Mouse (Mus musculus) embryonic facial prominence, embryonic 11.5 days (tissue): ENCODE data around the gene Trpm7. TPM values are rescaled to one million over a fixed set of nuclear protein-coding genes. Genes with fewer than 3 reads are reported as not detected.

ENCODE experiments used
- ATAC-seq: fragments of 200-750 bp; cut with Nextera tagmentation; replicated peaks from 2 replicates; pipeline ENCODE4 v1.8.0; 2017; ENCODE audit warnings: low read depth; ENCODE audit not compliant: insufficient number of reproducible peaks, low FRiP score, low TSS enrichment
- DNase-seq: peaks from one replicate; pipeline ENCODE4 v3.0.0-alpha.2; 2015; ENCODE audit warnings: low spot score
- H3K27ac ChIP-seq: fragments of 300-500 bp; sonication (generic); replicated peaks from 2 replicates; pipeline ENCODE4 v1.5.1; 2014; ENCODE audit warnings: mild to moderate bottlenecking, low read depth, low read length, control low read depth
- H3K27me3 ChIP-seq: fragments of 300-500 bp; sonication (generic); 2 replicates; pipeline ENCODE4 v1.6.1; 2014; ENCODE audit warnings: mild to moderate bottlenecking, low read length, moderate library complexity, mixed read lengths; ENCODE audit not compliant: control insufficient read depth, insufficient read depth
- H3K36me3 ChIP-seq: fragments of 300-500 bp; sonication (generic); replicated peaks from 2 replicates; pipeline ENCODE4 v1.6.1; 2014; ENCODE audit warnings: low read depth, mild to moderate bottlenecking, low read length, moderate library complexity, mixed read lengths; ENCODE audit not compliant: control insufficient read depth, insufficient read depth
- H3K4me1 ChIP-seq: fragments of 300-500 bp; sonication (generic); 2 replicates; pipeline ENCODE4 v1.6.1; 2014; ENCODE audit warnings: low read length, mixed read lengths; ENCODE audit not compliant: control insufficient read depth, insufficient read depth
- H3K4me2 ChIP-seq: fragments of 300-500 bp; sonication (generic); 2 replicates; pipeline ENCODE4 v1.6.1; 2014; ENCODE audit warnings: low read depth, mild to moderate bottlenecking, control low read depth, low read length, moderate library complexity
- H3K4me3 ChIP-seq: fragments of 300-500 bp; sonication (generic); 2 replicates; pipeline ENCODE4 v1.5.1; 2014; ENCODE audit warnings: low read depth, low read length, control low read depth
- H3K9ac ChIP-seq: fragments of 300-500 bp; sonication (generic); replicated peaks from 2 replicates; pipeline ENCODE4 v1.6.1; 2014; ENCODE audit warnings: mild to moderate bottlenecking, control low read depth, low read length
- H3K9me3 ChIP-seq: fragments of 300-500 bp; sonication (generic); replicated peaks from 2 replicates; pipeline ENCODE4 v1.6.1; 2016; ENCODE audit warnings: mild to moderate bottlenecking, low read length, inconsistent platforms, mixed read lengths; ENCODE audit not compliant: control insufficient read depth
- WGBS: fragments of 180-500 bp; shearing (Covaris S2); extraction: QIAGEN DNeasy Blood & Tissue Kit; methylation state at CpG from one replicate; pipeline ENCODE4 v1.1.7; 2014; 5-methylcytosine and 5-hydroxymethylcytosine counted together
- polyA plus RNA-seq: library from polyadenylated mRNA; unstranded; fragments of >200 nt; fragmentation: Nextera tagmentation; extraction: Ambion mirVana; gene quantifications from 2 replicates; pipeline ENCODE4 v1.2.1, GENCODE M21; 2014

Trpm7 gene
- polyA plus RNA-seq, 1 experiment from 2014 or later: 41.1 TPM

GRCm38 (mm10) chr2:126780286-126780685, 95.7 kb downstream of the Trpm7 start:
- 85% methylated on average over 10 of the region's 10 CpGs for WGBS
- DNase-seq: no peak
- H3K9me3 ChIP-seq: no peaks in the 10 kb centered on the region
- H3K36me3 ChIP-seq: no peaks in the 10 kb centered on the region
- H3K4me1 ChIP-seq: no peaks in the 10 kb centered on the region
- no peak overlapping the region for H3K4me3 ChIP-seq
- H3K4me2 ChIP-seq: no peak overlapping the region
- H3K27ac ChIP-seq: no peak overlapping the region
- no peak for ATAC-seq
- no peaks in the 10 kb centered on the region for H3K27me3 ChIP-seq
- no peak overlapping the region for H3K9ac ChIP-seq

- H3K4me2 ChIP-seq: no peak overlapping the region
- DNase-seq: no peak
- 82% methylated on average over 4 of the region's 4 CpGs for WGBS
These were observed 97.2 kb downstream of the Trpm7 start for GRCm38 (mm10) chr2:126778806-126779205.

GRCm38 (mm10) chr2:126776416-126776815, 99.6 kb downstream of the Trpm7 start:
- Histone ChIP-seq H3K4me2 (no peak overlapping the region), H3K27me3 (no peaks in the 10 kb centered on the region), H3K4me1 (no peaks in the 10 kb centered on the region), H3K4me3 (no peak overlapping the region), H3K27ac (no peak overlapping the region), H3K9me3 (no peaks in the 10 kb centered on the region), H3K9ac (no peak overlapping the region), H3K36me3 (no peaks in the 10 kb centered on the region)
- no peak for ATAC-seq
- DNase-seq: no peak
- 56% methylated on average over 1 of the region's 1 CpGs for WGBS

More at GRCm38 (mm10) chr2:126778806-126779205, 97.2 kb downstream of the Trpm7 start:
- no peak for ATAC-seq
- Histone ChIP-seq H3K27me3 (no peaks in the 10 kb centered on the region), H3K9me3 (no peaks in the 10 kb centered on the region), H3K9ac (no peak overlapping the region), H3K4me1 (no peaks in the 10 kb centered on the region), H3K27ac (no peak overlapping the region), H3K4me3 (no peak overlapping the region), H3K36me3 (no peaks in the 10 kb centered on the region)

GRCm38 (mm10) chr2:126775951-126776350, 100.1 kb downstream of the Trpm7 start:
- 69% methylated on average over 4 of the region's 4 CpGs for WGBS
- H3K36me3 ChIP-seq: no peaks in the 10 kb centered on the region
- no peak overlapping the region for H3K27ac ChIP-seq
- ATAC-seq: no peak
- H3K27me3 ChIP-seq: no peaks in the 10 kb centered on the region
- H3K4me3 ChIP-seq: no peak overlapping the region
- H3K4me2 ChIP-seq: no peak overlapping the region
- H3K9ac ChIP-seq: no peak overlapping the region
- H3K9me3 ChIP-seq: no peaks in the 10 kb centered on the region
- no peaks in the 10 kb centered on the region for H3K4me1 ChIP-seq
- no peak for DNase-seq

- WGBS: 88% methylated on average over 5 of the region's 5 CpGs
- Histone ChIP-seq H3K27me3 (no peaks in the 10 kb centered on the region), H3K4me1 (no peaks in the 10 kb centered on the region), H3K36me3 (no peaks in the 10 kb centered on the region), H3K27ac (no peak overlapping the region), H3K4me2 (no peak overlapping the region), H3K4me3 (no peak overlapping the region), H3K9me3 (no peaks in the 10 kb centered on the region), H3K9ac (no peak overlapping the region)
- ATAC-seq (no peak), DNase-seq (no peak)
These were observed 103.8 kb downstream of the Trpm7 start for GRCm38 (mm10) chr2:126772217-126772616.

- 74% methylated on average over 19 of the region's 19 CpGs for WGBS
- Histone ChIP-seq H3K36me3 (no peaks in the 10 kb centered on the region), H3K4me3 (no peak overlapping the region), H3K27me3 (no peaks in the 10 kb centered on the region), H3K9ac (no peak overlapping the region), H3K9me3 (no peaks in the 10 kb centered on the region), H3K27ac (no peak overlapping the region), H3K4me2 (no peak overlapping the region), H3K4me1 (no peaks in the 10 kb centered on the region)
- DNase-seq: no peak
- ATAC-seq: no peak
These were observed 106.4 kb downstream of the Trpm7 start for GRCm38 (mm10) chr2:126769431-126770181.

- H3K36me3 ChIP-seq: no peaks in the 10 kb centered on the region
- H3K9me3 ChIP-seq: no peaks in the 10 kb centered on the region
- no peak overlapping the region for H3K4me3 ChIP-seq
- no peak overlapping the region for H3K4me2 ChIP-seq
- no peaks in the 10 kb centered on the region for H3K4me1 ChIP-seq
- ATAC-seq (no peak), DNase-seq (no peak)
- no peaks in the 10 kb centered on the region for H3K27me3 ChIP-seq
- WGBS: 72% methylated on average over 4 of the region's 4 CpGs
- no peak overlapping the region for H3K27ac ChIP-seq
- H3K9ac ChIP-seq: no peak overlapping the region
These were observed 107.8 kb downstream of the Trpm7 start for GRCm38 (mm10) chr2:126768194-126768593.

- DNase-seq (no peak), ATAC-seq (no peak)
- Histone ChIP-seq H3K4me2 (no peak overlapping the region), H3K36me3 (no peaks in the 10 kb centered on the region), H3K4me3 (no peak overlapping the region), H3K9ac (no peak overlapping the region), H3K27ac (no peak overlapping the region), H3K27me3 (no peaks in the 10 kb centered on the region), H3K4me1 (no peaks in the 10 kb centered on the region), H3K9me3 (no peaks in the 10 kb centered on the region)
- WGBS: 98% methylated on average over 3 of the region's 3 CpGs
These were observed 108.4 kb downstream of the Trpm7 start for GRCm38 (mm10) chr2:126767599-126767998.
